Mouse (Mus musculus) kidney, embryonic 14.5 days (tissue): Measurements from ENCODE around the gene Kidins220. TPM values are rescaled to one million over a fixed set of nuclear protein-coding genes. Genes with fewer than 3 reads are reported as not detected.

ENCODE experiments used
- ATAC-seq: fragments of 200-750 bp; cut with Nextera tagmentation; 2 replicates; pipeline ENCODE4 v1.8.0; 2017; ENCODE audit warnings: moderate number of reproducible peaks, mild to moderate bottlenecking, moderate TSS enrichment, moderate library complexity; ENCODE audit not compliant: low FRiP score, low TSS enrichment
- H3K27ac ChIP-seq: fragments of 300-500 bp; sonication (generic); 2 replicates; pipeline ENCODE4 v1.5.1; 2014; ENCODE audit warnings: low read depth, mild to moderate bottlenecking, low read length, moderate library complexity, mixed read lengths
- H3K27me3 ChIP-seq: fragments of 300-500 bp; sonication (generic); 2 replicates; pipeline ENCODE4 v1.6.1; 2014; ENCODE audit warnings: mild to moderate bottlenecking, low read length; ENCODE audit not compliant: control insufficient read depth, insufficient read depth
- H3K36me3 ChIP-seq: fragments of 300-500 bp; sonication (generic); 2 replicates; pipeline ENCODE4 v1.6.1; 2014; ENCODE audit warnings: low read length, mixed read lengths; ENCODE audit not compliant: control insufficient read depth, insufficient read depth
- H3K4me1 ChIP-seq: fragments of 300-500 bp; sonication (generic); 2 replicates; pipeline ENCODE4 v1.6.1; 2014; ENCODE audit warnings: low read length, mixed read lengths; ENCODE audit not compliant: control insufficient read depth, insufficient read depth
- H3K4me2 ChIP-seq: fragments of 300-500 bp; sonication (generic); replicated peaks from 2 replicates; pipeline ENCODE4 v1.6.1; 2014; ENCODE audit warnings: low read depth, mild to moderate bottlenecking, low read length
- H3K4me3 ChIP-seq: fragments of 300-500 bp; sonication (generic); 2 replicates; pipeline ENCODE4 v1.5.1; 2014; ENCODE audit warnings: mild to moderate bottlenecking, low read length
- H3K9ac ChIP-seq: fragments of 300-500 bp; sonication (generic); 2 replicates; pipeline ENCODE4 v1.6.1; 2014; ENCODE audit warnings: low read depth, mild to moderate bottlenecking, low read length, moderate library complexity
- H3K9me3 ChIP-seq: fragments of 300-500 bp; sonication (generic); 2 replicates; pipeline ENCODE4 v1.6.1; 2016; ENCODE audit warnings: low read length; ENCODE audit not compliant: control insufficient read depth
- WGBS: fragments of 180-500 bp; shearing (Covaris S2); extraction: QIAGEN DNeasy Blood & Tissue Kit; methylation state at CpG from one replicate; pipeline ENCODE4 v1.1.7; 2014; 5-methylcytosine and 5-hydroxymethylcytosine counted together
- polyA plus RNA-seq: library from polyadenylated mRNA; unstranded; fragments of >200 nt; fragmentation: Nextera tagmentation; extraction: Ambion mirVana; gene quantifications from 2 replicates; pipeline ENCODE4 v1.2.1, GENCODE M21; 2014

Gene Kidins220
- polyA plus RNA-seq, 1 experiment from 2014 or later: 38.2 TPM

DNA sequence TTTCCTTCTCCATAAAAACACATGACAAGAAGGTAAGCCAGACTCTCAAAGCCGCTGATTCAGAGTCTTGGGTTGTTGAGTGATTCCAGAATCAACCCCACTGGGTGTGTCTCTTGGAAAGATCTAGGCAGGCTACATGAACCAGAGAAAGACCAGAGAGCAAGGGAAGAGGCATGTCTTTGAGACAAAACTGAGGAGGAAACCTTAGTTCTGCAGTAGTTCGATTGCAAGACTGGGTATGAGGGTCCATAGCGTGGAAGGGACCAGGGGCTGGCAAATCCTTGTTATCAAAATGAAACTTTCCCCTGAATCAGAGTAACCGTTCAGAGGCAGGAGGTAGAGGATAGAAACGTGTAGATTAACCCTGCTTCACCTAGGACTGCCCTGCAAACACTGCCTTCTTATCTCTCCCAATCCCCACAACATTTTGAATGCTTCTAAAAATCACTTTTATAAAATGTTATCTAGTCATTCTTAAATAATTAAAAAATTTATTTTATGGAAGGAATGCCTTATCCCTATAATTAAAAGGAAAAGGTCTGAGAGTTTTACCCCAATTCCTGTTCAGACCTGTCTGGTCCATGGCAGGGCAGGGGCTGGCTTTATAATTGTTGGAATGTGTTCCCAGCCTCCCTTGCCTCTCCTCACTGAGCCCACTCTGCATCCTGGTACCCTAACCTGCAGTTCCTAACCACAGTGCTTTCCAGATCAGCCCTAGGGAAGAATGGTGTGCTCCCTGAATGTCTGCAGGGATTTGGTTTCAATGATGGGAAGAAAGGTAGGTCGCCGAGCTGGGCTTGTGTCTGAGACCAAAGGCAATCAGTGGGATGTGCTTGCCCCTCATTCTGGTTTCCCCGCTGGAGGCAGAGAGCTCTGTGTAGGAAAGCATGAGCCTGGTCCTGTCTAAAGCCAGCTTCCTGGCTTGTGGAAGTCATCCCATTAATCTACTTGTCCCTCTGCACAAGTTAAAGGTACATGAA is 2.1 kb upstream of the Kidins220 start:
- Histone ChIP-seq H3K9me3 (no peaks in the 10 kb centered on the region), H3K36me3 (no peaks in the 10 kb centered on the region), H3K27me3 (no peaks in the 10 kb centered on the region), H3K27ac (no peak overlapping the region), H3K4me1 (0 out of 2 replicates have a peak, but pooled peaks cover 11% of the 10 kb centered on the region), H3K4me2 (no peak overlapping the region), H3K4me3 (no peak overlapping the region), H3K9ac (no peak overlapping the region)
- 68% methylated on average over 8 of the region's 8 CpGs for WGBS
- no peak for ATAC-seq

DNA sequence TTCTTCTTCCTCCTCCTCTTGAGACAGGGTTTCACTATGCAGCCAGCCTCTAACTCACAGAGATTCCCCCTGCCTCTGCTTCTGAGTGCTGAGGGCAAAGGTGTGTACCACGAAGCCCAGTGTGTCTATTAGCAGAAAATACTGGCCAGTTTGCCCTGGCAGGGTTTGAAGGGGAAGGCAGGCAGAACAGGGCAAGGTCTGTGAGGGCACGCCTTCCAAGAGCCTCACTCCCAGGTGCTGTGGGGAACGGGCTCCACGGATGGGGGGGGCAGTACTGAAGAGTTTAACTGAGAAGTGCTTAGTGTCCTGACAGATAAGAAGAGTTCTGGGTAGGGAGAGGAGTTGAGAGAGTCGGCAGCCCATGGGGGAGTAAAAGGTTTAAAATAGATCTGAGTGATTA is 1.1 kb upstream of the Kidins220 start:
- no peak overlapping the region for H3K4me2 ChIP-seq
- ATAC-seq: no peak
- 66% methylated on average over 5 of the region's 5 CpGs for WGBS

DNA sequence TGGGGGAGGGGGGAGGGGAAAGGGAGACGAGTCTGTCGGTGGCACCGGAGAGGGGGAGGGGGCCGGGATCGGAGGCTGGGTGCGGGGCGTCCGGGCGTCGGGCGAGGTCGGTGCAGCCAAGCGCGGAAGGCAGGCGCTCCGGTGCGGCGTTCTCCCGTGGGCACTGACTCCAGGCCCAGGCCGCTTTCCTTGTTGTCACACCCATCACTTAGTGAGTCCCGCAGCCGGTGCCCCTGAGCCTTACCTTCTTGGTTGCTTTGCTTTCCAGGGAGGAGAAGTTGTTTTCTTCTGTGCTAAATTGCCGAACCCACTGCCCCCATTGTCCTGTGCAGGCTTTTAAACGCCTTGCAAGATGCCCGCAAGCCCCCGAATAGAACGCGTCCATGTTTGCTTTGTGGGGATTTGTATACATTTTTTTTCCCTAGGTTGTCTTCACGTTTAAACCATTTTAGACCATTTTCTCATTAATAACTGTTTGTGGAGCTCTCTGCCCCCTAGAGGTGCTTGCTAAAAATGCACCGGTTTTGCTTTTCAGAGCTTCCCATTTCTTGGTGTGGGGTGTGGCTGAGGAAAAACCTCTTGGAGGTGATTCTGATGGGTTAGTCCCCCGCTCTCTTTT is 499 bp downstream of the Kidins220 start:
- 0% methylated on average over 26 of the region's 31 CpGs for WGBS
- Histone ChIP-seq H3K4me3 (peak overlapping the region; percentile 84), H3K9me3 (no peaks in the 10 kb centered on the region)

More for the DNA sequence above, 1.1 kb upstream of the Kidins220 start:
- no peaks in the 10 kb centered on the region for H3K9me3 ChIP-seq
- H3K4me3 ChIP-seq: no peak overlapping the region
- H3K36me3 ChIP-seq: no peaks in the 10 kb centered on the region
- H3K27me3 ChIP-seq: no peaks in the 10 kb centered on the region
- no peak overlapping the region for H3K27ac ChIP-seq
- 0 out of 2 replicates have a peak, but pooled peaks cover 11% of the 10 kb centered on the region for H3K4me1 ChIP-seq
- H3K9ac ChIP-seq: no peak overlapping the region

DNA sequence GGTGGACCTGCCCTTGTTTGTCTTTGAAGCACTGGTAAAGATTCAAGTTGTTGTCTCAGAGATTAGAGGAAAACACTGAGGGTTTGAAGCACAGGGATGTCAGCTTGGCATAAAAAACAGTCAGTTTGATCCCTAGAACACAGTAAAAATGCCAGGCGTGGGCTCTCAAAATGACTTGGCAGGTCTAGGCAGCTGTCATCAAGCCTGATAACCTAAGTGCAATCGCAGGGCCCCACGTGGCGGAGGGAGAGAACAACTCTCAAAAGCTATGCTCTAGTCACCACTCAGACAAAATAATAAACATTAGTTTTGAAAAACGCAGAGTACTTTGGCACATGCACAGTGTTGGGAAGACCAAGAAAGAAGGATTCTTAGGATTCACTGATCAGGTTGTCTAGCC is 10.5 kb downstream of the Kidins220 start:
- 86% methylated on average over 5 of the region's 5 CpGs for WGBS
- H3K9ac ChIP-seq: no peak overlapping the region
- ATAC-seq: no peak

More for the DNA sequence above, 499 bp downstream of the Kidins220 start:
- H3K4me2 ChIP-seq: peak overlapping the region; percentile 60
- peak overlapping the region; percentile 64 for H3K9ac ChIP-seq
- no peaks in the 10 kb centered on the region for H3K27me3 ChIP-seq
- H3K27ac ChIP-seq: peak overlapping the region; percentile 86
- peak; percentile 78 for ATAC-seq
- 0 out of 2 replicates have a peak, but pooled peaks cover 11% of the 10 kb centered on the region for H3K4me1 ChIP-seq
- no peaks in the 10 kb centered on the region for H3K36me3 ChIP-seq

DNA sequence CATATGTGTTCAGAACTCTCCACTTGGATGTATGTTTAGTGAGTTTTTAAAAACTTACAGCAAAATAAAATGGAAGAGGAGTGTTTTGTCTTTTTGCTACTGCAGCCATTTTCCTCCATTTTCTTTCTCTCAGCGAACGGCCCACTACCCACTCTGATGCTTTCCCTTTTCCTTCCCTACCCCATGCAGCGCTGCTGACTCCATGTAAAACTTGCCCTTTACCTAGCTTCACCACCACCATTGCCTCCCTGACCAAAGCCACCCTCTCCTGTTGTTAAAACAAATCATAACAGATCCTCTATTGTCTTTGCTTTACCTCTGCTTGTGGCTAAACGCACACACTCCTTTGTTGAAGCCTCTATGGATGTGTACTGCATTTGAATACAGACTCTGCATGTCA is 20.6 kb downstream of the Kidins220 start:
- H3K9ac ChIP-seq: no peak overlapping the region
- H3K27ac ChIP-seq: no peak overlapping the region
- no peaks in the 10 kb centered on the region for H3K27me3 ChIP-seq
- H3K4me1 ChIP-seq: no peaks in the 10 kb centered on the region
- no peak overlapping the region for H3K4me3 ChIP-seq
- 92% methylated on average over 4 of the region's 4 CpGs for WGBS
- H3K4me2 ChIP-seq: no peak overlapping the region
- H3K36me3 ChIP-seq: peaks cover 76% of the 10 kb centered on the region
- H3K9me3 ChIP-seq: no peaks in the 10 kb centered on the region
- no peak for ATAC-seq

More for the DNA sequence above, 10.5 kb downstream of the Kidins220 start:
- no peak overlapping the region for H3K27ac ChIP-seq
- H3K9me3 ChIP-seq: no peaks in the 10 kb centered on the region
- peaks cover 36% of the 10 kb centered on the region; the same call in 1 of the 2 replicates for H3K36me3 ChIP-seq
- no peaks in the 10 kb centered on the region for H3K27me3 ChIP-seq
- H3K4me1 ChIP-seq: no peaks in the 10 kb centered on the region
- H3K4me3 ChIP-seq: no peak overlapping the region
- no peak overlapping the region for H3K4me2 ChIP-seq

DNA sequence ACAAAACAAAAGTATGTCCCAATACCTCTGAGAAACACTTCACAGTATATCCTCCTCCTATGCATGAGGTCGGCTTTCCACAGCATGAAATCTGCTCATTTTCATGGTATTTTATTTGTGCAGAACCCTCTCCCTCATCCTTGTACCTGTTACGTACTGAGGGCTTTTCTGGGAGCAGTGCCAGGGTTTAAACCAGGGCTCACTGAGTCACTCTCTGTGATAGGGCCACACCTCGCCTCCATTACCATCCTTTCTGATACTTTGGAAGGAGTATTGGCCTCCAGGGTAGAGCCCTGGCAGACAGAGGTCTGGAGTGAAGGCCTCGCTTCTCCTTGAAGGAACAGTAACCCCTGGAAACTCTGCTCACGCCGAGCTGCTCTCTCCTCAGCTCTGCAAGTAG is 30.6 kb downstream of the Kidins220 start:
- Histone ChIP-seq H3K4me2 (no peak overlapping the region), H3K9me3 (no peaks in the 10 kb centered on the region), H3K4me1 (no peaks in the 10 kb centered on the region), H3K36me3 (peaks cover 82% of the 10 kb centered on the region), H3K4me3 (no peak overlapping the region), H3K27ac (no peak overlapping the region), H3K9ac (no peak overlapping the region), H3K27me3 (no peaks in the 10 kb centered on the region)
- 72% methylated on average over 6 of the region's 6 CpGs for WGBS
- ATAC-seq: no peak

DNA sequence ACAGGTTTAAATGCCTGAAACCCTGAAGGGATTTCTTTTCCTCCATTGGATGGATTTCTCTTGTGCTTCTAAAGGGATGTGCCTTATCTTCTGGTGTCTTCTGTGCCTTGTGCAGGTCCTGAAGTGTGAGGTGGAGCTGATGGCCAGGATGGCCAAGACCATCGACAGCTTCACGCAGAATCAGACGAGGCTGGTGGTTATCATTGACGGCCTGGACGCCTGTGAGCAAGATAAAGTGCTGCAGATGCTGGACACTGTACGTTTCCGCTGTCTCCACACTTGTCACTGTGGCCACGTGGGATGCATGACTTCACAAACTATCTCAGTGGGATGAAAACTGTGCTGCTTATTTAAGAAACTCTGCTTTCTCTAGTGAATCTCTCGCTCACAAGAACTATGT is 35.2 kb downstream of the Kidins220 start:
- no peak for ATAC-seq
- no peaks in the 10 kb centered on the region for H3K27me3 ChIP-seq
- H3K36me3 ChIP-seq: peaks cover 73% of the 10 kb centered on the region
- H3K9me3 ChIP-seq: no peaks in the 10 kb centered on the region
- H3K4me3 ChIP-seq: no peak overlapping the region
- WGBS: 86% methylated on average over 9 of the region's 9 CpGs
- H3K4me2 ChIP-seq: no peak overlapping the region
- no peak overlapping the region for H3K27ac ChIP-seq
- no peak overlapping the region for H3K9ac ChIP-seq
- H3K4me1 ChIP-seq: no peaks in the 10 kb centered on the region

DNA sequence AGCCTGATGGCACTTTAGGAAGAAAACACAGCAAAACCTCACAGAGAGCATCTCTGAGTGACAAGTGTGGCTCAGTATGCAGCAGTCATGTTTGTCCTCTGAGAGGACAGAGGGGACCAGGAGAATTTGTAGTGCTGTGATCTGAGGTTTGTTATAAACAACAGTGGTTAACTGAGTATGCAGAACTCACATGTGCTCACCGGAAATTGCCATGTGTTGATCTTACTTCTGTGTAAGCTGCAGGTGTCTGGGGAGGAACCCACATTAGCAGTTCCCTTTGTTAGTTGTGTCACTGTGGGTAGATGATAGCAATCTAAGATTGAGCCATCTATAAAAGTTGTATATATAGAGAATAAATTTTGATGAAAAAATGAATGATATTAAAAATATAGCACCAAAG is 35.7 kb downstream of the Kidins220 start:
- Histone ChIP-seq H3K4me2 (no peak overlapping the region), H3K9me3 (no peaks in the 10 kb centered on the region), H3K27me3 (no peaks in the 10 kb centered on the region), H3K4me3 (no peak overlapping the region), H3K27ac (no peak overlapping the region), H3K36me3 (peaks cover 72% of the 10 kb centered on the region), H3K9ac (no peak overlapping the region), H3K4me1 (no peaks in the 10 kb centered on the region)
- 84% methylated on average over 1 of the region's 1 CpGs for WGBS
- no peak for ATAC-seq
